Mouse (Mus musculus) neural tube, embryonic 13.5 days (tissue): ENCODE data around the gene Med19. TPM values are rescaled to one million over a fixed set of nuclear protein-coding genes. Genes with fewer than 3 reads are reported as not detected.
A peak's percentile ranks its signal among the peaks of the same experiment; 100 is the strongest.
"Not testable (repeated sequence)": the region's sequence is repeated elsewhere in the genome, so short reads cannot be mapped to it uniquely, and the experiment has no call there.

Source experiments
- ATAC-seq: fragments of 200-750 bp; cut with Nextera tagmentation; 2 replicates; pipeline ENCODE4 v1.8.0; 2017; ENCODE audit warnings: low read depth, mild to moderate bottlenecking, moderate TSS enrichment, moderate library complexity
- H3K27ac ChIP-seq: fragments of 300-500 bp; sonication (generic); replicated peaks from 2 replicates; pipeline ENCODE4 v1.5.1; 2015; ENCODE audit warnings: moderate library complexity, mild to moderate bottlenecking, inconsistent platforms
- H3K27me3 ChIP-seq: fragments of 300-500 bp; sonication (generic); 2 replicates; pipeline ENCODE4 v1.6.1; 2015; ENCODE audit warnings: mild to moderate bottlenecking, inconsistent platforms
- H3K36me3 ChIP-seq: fragments of 300-500 bp; sonication (generic); 2 replicates; pipeline ENCODE4 v1.6.1; 2015; ENCODE audit warnings: mild to moderate bottlenecking, inconsistent platforms
- H3K4me1 ChIP-seq: fragments of 300-500 bp; sonication (generic); replicated peaks from 2 replicates; pipeline ENCODE4 v1.6.1; 2015; ENCODE audit warnings: inconsistent platforms
- H3K4me2 ChIP-seq: fragments of 300-500 bp; sonication (generic); 2 replicates; pipeline ENCODE4 v1.6.1; 2015; ENCODE audit warnings: inconsistent platforms, mild to moderate bottlenecking, moderate library complexity
- H3K4me3 ChIP-seq: fragments of 300-500 bp; sonication (generic); 2 replicates; pipeline ENCODE4 v1.5.1; 2015; ENCODE audit warnings: mild to moderate bottlenecking, inconsistent platforms
- H3K9ac ChIP-seq: fragments of 300-500 bp; sonication (generic); 2 replicates; pipeline ENCODE4 v1.6.1; 2015; ENCODE audit warnings: moderate library complexity, mild to moderate bottlenecking, inconsistent platforms
- H3K9me3 ChIP-seq: fragments of 300-500 bp; sonication (generic); 2 replicates; pipeline ENCODE4 v1.6.1; 2016; ENCODE audit warnings: inconsistent platforms
- WGBS: fragments of 180-500 bp; shearing (Covaris S2); methylation state at CpG from one replicate; pipeline ENCODE4 v1.1.7; 2015; 5-methylcytosine and 5-hydroxymethylcytosine counted together
- polyA plus RNA-seq: library from polyadenylated mRNA; unstranded; fragments of >200 nt; fragmentation: Nextera tagmentation; extraction: Ambion mirVana; gene quantifications from 2 replicates; pipeline ENCODE4 v1.2.1, GENCODE M21; 2015

The Med19 gene
- polyA plus RNA-seq, 1 experiment from 2014 or later: 50.6 TPM

- H3K4me3 ChIP-seq, ATAC-seq, H3K4me2 ChIP-seq, H3K9me3 ChIP-seq, H3K27ac ChIP-seq, H3K27me3 ChIP-seq, H3K9ac ChIP-seq: not testable (repeated sequence)
- Histone ChIP-seq H3K4me1 (peaks cover 32% of the 10 kb centered on the region), H3K36me3 (peaks cover 16% of the 10 kb centered on the region)
- whole genome bisulfite sequencing: 84% methylated on average over 5 of the region's 5 CpGs
These were observed 50.0 kb downstream of the Med19 start for GRCm38 (mm10) chr2:84728191-84728590.

- no peak for ATAC-seq
- H3K27ac ChIP-seq: no peak overlapping the region
- 87% methylated on average over 3 of the region's 3 CpGs for WGBS
These were observed 53.0 kb downstream of the Med19 start for GRCm38 (mm10) chr2:84731206-84731605.

GRCm38 (mm10) chr2:84732394-84732793, 54.2 kb downstream of the Med19 start:
- no peak overlapping the region for H3K27ac ChIP-seq
- no peaks in the 10 kb centered on the region for H3K9me3 ChIP-seq
- no peaks in the 10 kb centered on the region for H3K27me3 ChIP-seq
- no peak for ATAC-seq
- H3K4me1 ChIP-seq: peaks cover 46% of the 10 kb centered on the region
- no peak overlapping the region for H3K4me3 ChIP-seq
- H3K4me2 ChIP-seq: no peak overlapping the region
- no peak overlapping the region for H3K9ac ChIP-seq
- no peaks in the 10 kb centered on the region for H3K36me3 ChIP-seq
- 74% methylated on average over 1 of the region's 1 CpGs for WGBS

More at GRCm38 (mm10) chr2:84731206-84731605, 53.0 kb downstream of the Med19 start:
- Histone ChIP-seq H3K4me3 (no peak overlapping the region), H3K36me3 (no peaks in the 10 kb centered on the region), H3K9ac (no peak overlapping the region), H3K4me2 (no peak overlapping the region), H3K9me3 (no peaks in the 10 kb centered on the region), H3K27me3 (no peaks in the 10 kb centered on the region), H3K4me1 (peaks cover 39% of the 10 kb centered on the region)

- H3K9ac ChIP-seq: peak within 1 kb of the TSS; percentile 89
- H3K27me3 ChIP-seq: no peaks in the 10 kb centered on the region
- peaks cover 55% of the 10 kb centered on the region for H3K4me1 ChIP-seq
- H3K27ac ChIP-seq: peak within 1 kb of the TSS; percentile 92
- no peaks in the 10 kb centered on the region for H3K36me3 ChIP-seq
- 4% methylated on average over 8 of the region's 8 CpGs for WGBS
- peak; percentile 83 for ATAC-seq
- no peaks in the 10 kb centered on the region for H3K9me3 ChIP-seq
- H3K4me2 ChIP-seq: peak within 1 kb of the TSS; percentile 78
- peak within 1 kb of the TSS; percentile 64 for H3K4me3 ChIP-seq
These were observed 55.5 kb downstream of the Med19 start, which contains the start of gene Ypel4 for GRCm38 (mm10) chr2:84733579-84734300. TSS of gene Ypel4 (plus strand) at chr2:84734058.

- Histone ChIP-seq H3K4me2 (peak overlapping the region; percentile 78), H3K9me3 (no peaks in the 10 kb centered on the region), H3K4me3 (peak overlapping the region; percentile 64), H3K27ac (peak overlapping the region; percentile 92), H3K27me3 (no peaks in the 10 kb centered on the region), H3K36me3 (no peaks in the 10 kb centered on the region), H3K9ac (peak overlapping the region; percentile 89), H3K4me1 (peaks cover 62% of the 10 kb centered on the region)
- ATAC-seq: peak; percentile 74
- WGBS: 0% methylated on average over 11 of the region's 11 CpGs
These were observed 56.2 kb downstream of the Med19 start for GRCm38 (mm10) chr2:84734351-84734864.

- H3K4me2 ChIP-seq: peak overlapping the region; percentile 78
- 4% methylated on average over 2 of the region's 2 CpGs for WGBS
- peak overlapping the region; percentile 64 for H3K4me3 ChIP-seq
- no peaks in the 10 kb centered on the region for H3K27me3 ChIP-seq
- peak overlapping the region; percentile 89 for H3K9ac ChIP-seq
- H3K9me3 ChIP-seq: no peaks in the 10 kb centered on the region
- 0 out of 2 replicates have a peak, but pooled peaks cover 2% of the 10 kb centered on the region for H3K36me3 ChIP-seq
- H3K4me1 ChIP-seq: peaks cover 67% of the 10 kb centered on the region
- H3K27ac ChIP-seq: peak overlapping the region; percentile 92
- no peak for ATAC-seq
These were observed 56.7 kb downstream of the Med19 start for GRCm38 (mm10) chr2:84734919-84735318.

GRCm38 (mm10) chr2:84735346-84735920, 57.2 kb downstream of the Med19 start:
- Histone ChIP-seq H3K27ac (peak overlapping the region; percentile 92), H3K4me2 (peak overlapping the region; percentile 78), H3K27me3 (no peaks in the 10 kb centered on the region), H3K36me3 (peaks cover 7% of the 10 kb centered on the region; the same call in 1 of the 2 replicates), H3K4me3 (peak overlapping the region; percentile 64), H3K9me3 (no peaks in the 10 kb centered on the region), H3K9ac (peak overlapping the region; percentile 89), H3K4me1 (peaks cover 72% of the 10 kb centered on the region)
- 26% methylated on average over 7 of the region's 7 CpGs for WGBS
- ATAC-seq: no peak

- Histone ChIP-seq H3K4me2 (peak overlapping the region; percentile 78), H3K9ac (peak overlapping the region; percentile 89), H3K9me3 (no peaks in the 10 kb centered on the region), H3K27me3 (no peaks in the 10 kb centered on the region), H3K4me1 (peaks cover 83% of the 10 kb centered on the region), H3K4me3 (peak overlapping the region; percentile 64), H3K36me3 (peaks cover 9% of the 10 kb centered on the region; the same call in 1 of the 2 replicates), H3K27ac (peak overlapping the region; percentile 92; the same call in 1 of the 2 replicates)
- 8% methylated on average over 27 of the region's 27 CpGs for WGBS
- ATAC-seq: no peak
These were observed 58.3 kb downstream of the Med19 start for GRCm38 (mm10) chr2:84736312-84737161.

- H3K27ac ChIP-seq: 0 out of 2 replicates have a peak overlapping the region, but pooled peaks have one; percentile 35
- no peaks in the 10 kb centered on the region for H3K27me3 ChIP-seq
- no peaks in the 10 kb centered on the region for H3K9me3 ChIP-seq
- H3K4me3 ChIP-seq: peak overlapping the region; percentile 64
- peak overlapping the region; percentile 55; the same call in 1 of the 2 replicates for H3K9ac ChIP-seq
- WGBS: 6% methylated on average over 8 of the region's 8 CpGs
- peak overlapping the region; percentile 78 for H3K4me2 ChIP-seq
- no peak; the same call in 1 of the 2 replicates for ATAC-seq
- peaks cover 9% of the 10 kb centered on the region; the same call in 1 of the 2 replicates for H3K36me3 ChIP-seq
- H3K4me1 ChIP-seq: peaks cover 93% of the 10 kb centered on the region
These were observed 59.3 kb downstream of the Med19 start for GRCm38 (mm10) chr2:84737451-84737925.
